Mouse (Mus musculus) ES-E14 (cell line): ENCODE measurements at regions not wholly inside any gene's neighbourhood (a gene's known extent, or its start where the extent isn't known, plus 50 kb on each side); places are given as distances from the start of the nearest gene placed in this dataset.

ENCODE experiments used
- DNase-seq: peaks from one replicate; pipeline ENCODE4 v3.0.0-alpha.2; 2013; ENCODE audit warnings: low read depth, low spot score
- H3K27ac ChIP-seq: 2 replicates; pipeline ENCODE4 v1.5.1; 2012; ENCODE audit warnings: low read depth, mild to moderate bottlenecking, low read length, moderate library complexity, mixed read lengths; ENCODE audit not compliant: poor library complexity, insufficient read depth, severe bottlenecking
- H3K36me3 ChIP-seq: 2 replicates; pipeline ENCODE4 v1.6.1; 2012; ENCODE audit warnings: mild to moderate bottlenecking, low read length, moderate library complexity, mixed read lengths; ENCODE audit not compliant: control insufficient read depth, poor library complexity, insufficient read depth, severe bottlenecking
- H3K4me1 ChIP-seq, 2 experiments: fragments of 150-350 bp in 1 of 2; sonication (generic) in 1 of 2; 2 replicates each; pipeline ENCODE4 v1.6.1; 2012; ENCODE audit warnings: low read length in 2 of 2, mild to moderate bottlenecking in 1 of 2, mixed read lengths in 1 of 2; ENCODE audit not compliant: control insufficient read depth in 2 of 2, insufficient read depth in 2 of 2, poor library complexity in 1 of 2
- H3K4me3 ChIP-seq, 2 experiments: fragments of 150-350 bp in 1 of 2; sonication (generic) in 1 of 2; 2 replicates each; pipeline ENCODE4 v1.5.1; 2012; ENCODE audit warnings: low read length in 2 of 2, low read depth in 1 of 2, mild to moderate bottlenecking in 1 of 2, mixed read lengths in 1 of 2; ENCODE audit not compliant: insufficient read depth in 1 of 2, poor library complexity in 1 of 2, severe bottlenecking in 1 of 2
- H3K9ac ChIP-seq: 2 replicates; pipeline ENCODE4 v1.6.1; 2012; ENCODE audit warnings: low read depth, mild to moderate bottlenecking, low read length, mixed read lengths; ENCODE audit not compliant: poor library complexity, insufficient read depth, severe bottlenecking
- H3K9me3 ChIP-seq: fragments of 150-350 bp; sonication (generic); 2 replicates; pipeline ENCODE4 v1.6.1; 2012; ENCODE audit warnings: low read depth, mild to moderate bottlenecking, low read length; ENCODE audit not compliant: control insufficient read depth, insufficient read depth
- CHD2 ChIP-seq: IDR thresholded peaks from 2 replicates; pipeline ENCODE4 v1.6.1; 2014; ENCODE audit warnings: mild to moderate bottlenecking, low read depth, low read length, inconsistent platforms
- HCFC1 ChIP-seq: IDR thresholded peaks from 2 replicates; pipeline ENCODE4 v1.6.1; 2012; ENCODE audit warnings: low read length, inconsistent platforms, borderline replicate concordance; ENCODE audit not compliant: insufficient read depth
- MAFK ChIP-seq: IDR thresholded peaks from 2 replicates; pipeline ENCODE4 v1.6.1; 2014; ENCODE audit warnings: mild to moderate bottlenecking, low read depth, low read length, inconsistent platforms; ENCODE audit not compliant: insufficient read depth
- ZC3H11A ChIP-seq: IDR thresholded peaks from 2 replicates; pipeline ENCODE4 v1.6.1; 2012; ENCODE audit warnings: low read depth, mild to moderate bottlenecking, inconsistent platforms, low read length, borderline replicate concordance
- ZNF384 ChIP-seq: IDR thresholded peaks from 2 replicates; pipeline ENCODE4 v1.6.1; 2012; ENCODE audit warnings: low read depth, low read length, inconsistent platforms
- in situ Hi-C, 2 experiments: fragments of 600-800 bp; cut with MboI; formaldehyde crosslinking; loops; one replicate each; pipeline ENCODE4 v1.15.1; 2025; ENCODE audit warnings: low sequenced_read_pairs in 2 of 2, inconsistent platforms in 1 of 2; ENCODE audit not compliant: unreplicated experiment in 2 of 2

DNA sequence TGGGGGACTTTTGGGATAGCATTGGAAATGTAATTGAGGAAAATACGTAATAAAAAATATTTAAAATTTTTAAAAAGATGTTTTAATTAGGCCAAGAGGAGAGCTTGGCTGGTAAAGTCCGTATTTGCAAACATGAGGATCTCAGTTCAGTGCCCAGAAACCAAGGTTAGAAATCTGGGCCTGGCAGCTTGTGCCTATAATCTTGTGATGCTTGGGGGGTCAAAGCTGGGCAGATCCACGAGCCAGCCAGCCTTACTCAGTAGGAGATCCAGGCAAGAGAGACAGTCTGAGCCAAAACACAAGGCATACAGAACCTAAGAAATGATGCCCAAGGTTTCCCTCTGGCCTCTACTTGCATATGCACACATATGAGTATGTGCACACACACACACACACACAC, 54.1 kb upstream of the Cxadr start:
- in situ Hi-C loops: no loop called here
- Histone ChIP-seq H3K9ac (no peak overlapping the region), H3K9me3 (no peaks in the 10 kb centered on the region), H3K36me3 (no peaks in the 10 kb centered on the region), H3K4me3 (no peak overlapping the region), H3K27ac (no peak overlapping the region), H3K4me1 (no peaks in the 10 kb centered on the region)
- no peak for DNase-seq
- TF ChIP-seq CHD2 (no peak), ZC3H11A (no peak), HCFC1 (no peak), ZNF384 (no peak), MAFK (no peak)

DNA sequence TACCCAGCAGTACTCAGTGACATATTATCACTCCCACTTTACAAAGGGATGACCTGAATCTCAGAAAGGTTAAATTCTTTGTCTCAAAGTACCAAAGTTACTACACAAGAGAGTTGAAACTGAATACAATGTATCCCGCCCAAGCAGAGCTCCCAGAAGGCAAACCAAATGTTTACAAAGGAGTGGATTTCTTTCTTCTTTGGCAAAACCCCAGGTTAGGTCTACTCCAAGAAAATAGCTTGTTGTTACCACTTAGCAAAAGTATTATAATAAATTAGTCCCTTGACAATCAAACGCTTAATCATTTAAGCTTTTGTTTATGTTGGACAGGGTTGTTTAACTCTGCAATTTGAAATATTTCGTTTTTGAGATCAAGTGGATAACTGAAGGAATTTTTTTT, 58.6 kb upstream of the Cxadr start:
- H3K9me3 ChIP-seq: no peaks in the 10 kb centered on the region
- H3K36me3 ChIP-seq: no peaks in the 10 kb centered on the region
- no peak for DNase-seq
- no peaks in the 10 kb centered on the region for H3K4me1 ChIP-seq
- in situ Hi-C loops: no loop called here
- no peak overlapping the region for H3K4me3 ChIP-seq
- TF ChIP-seq CHD2 (no peak), MAFK (no peak), ZC3H11A (no peak), ZNF384 (no peak), HCFC1 (no peak)
- H3K9ac ChIP-seq: no peak overlapping the region
- H3K27ac ChIP-seq: no peak overlapping the region

DNA sequence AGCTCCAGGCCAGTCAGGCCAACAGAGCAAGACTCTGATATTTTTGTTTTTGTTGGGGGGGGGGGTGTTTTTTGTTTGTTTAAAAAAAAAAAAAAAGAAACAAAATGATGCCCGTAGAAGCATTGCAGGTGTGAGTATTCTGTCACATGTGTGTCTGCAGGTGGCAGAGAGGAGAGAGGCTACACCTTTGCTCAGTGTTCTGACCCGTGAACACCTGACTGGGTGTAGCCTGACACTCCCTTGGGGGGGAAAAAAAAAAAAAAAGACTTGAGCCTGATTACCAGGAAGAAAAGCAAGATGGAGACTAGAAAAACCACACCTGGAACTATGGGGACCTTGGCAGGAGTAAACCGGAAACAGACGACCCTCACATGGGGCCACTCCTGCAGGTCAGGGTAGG, 61.1 kb upstream of the Cxadr start:
- Histone ChIP-seq H3K36me3 (no peaks in the 10 kb centered on the region), H3K9ac (no peak overlapping the region), H3K27ac (no peak overlapping the region), H3K4me1 (peaks cover 0 to 2% of the 10 kb centered on the region in 2 experiments; a peak in 2 of 4 replicates), H3K9me3 (no peaks in the 10 kb centered on the region), H3K4me3 (no peak overlapping the region)
- no peak for TF ChIP-seq ZNF384
- TF ChIP-seq CHD2: no peak
- no peak for TF ChIP-seq ZC3H11A
- TF ChIP-seq HCFC1: no peak
- no peak for TF ChIP-seq MAFK
- in situ Hi-C loops: no loop called here
- DNase-seq: no peak

DNA sequence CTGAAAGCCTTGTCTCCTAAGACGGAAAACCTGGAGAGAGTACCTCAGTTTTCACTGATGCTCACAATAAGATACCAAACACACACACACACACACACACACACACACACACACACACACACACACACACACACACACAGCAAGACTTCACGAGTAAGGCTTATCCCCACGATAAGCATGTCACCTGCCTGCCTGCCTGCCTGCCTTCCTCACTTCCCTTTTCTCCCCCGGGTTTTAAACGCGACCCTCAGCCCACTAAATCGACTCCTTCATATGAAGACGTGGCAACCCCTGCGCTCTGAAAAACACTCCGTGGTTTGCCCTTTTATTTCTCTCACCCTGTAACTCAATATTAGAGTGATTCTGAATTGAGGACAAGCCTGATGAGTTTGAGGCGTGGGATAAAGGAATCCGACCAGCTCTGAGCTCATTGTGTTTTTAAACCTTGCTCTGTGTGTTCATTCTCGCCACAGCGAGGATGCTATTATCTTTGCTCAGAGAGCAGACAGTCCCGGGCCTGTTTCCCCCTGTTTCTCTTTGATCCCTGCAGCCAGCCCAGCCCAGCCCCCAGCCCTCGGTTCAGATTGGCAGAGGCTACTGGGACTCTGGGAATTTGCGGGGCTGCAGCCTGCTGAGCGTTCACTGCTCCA, 63.1 kb upstream of the Cxadr start:
- TF ChIP-seq CHD2 (no peak), MAFK (no peak), HCFC1 (no peak), ZNF384 (no peak; the same call in 1 of the 2 replicates), ZC3H11A (no peak)
- in situ Hi-C loops: no loop called here
- DNase-seq: peak; percentile 67
- H3K4me3 ChIP-seq: no peak overlapping the region; a peak in 1 of 4 replicates
- no peaks in the 10 kb centered on the region for H3K36me3 ChIP-seq
- no peak overlapping the region for H3K9ac ChIP-seq
- peaks cover 0 to 2% of the 10 kb centered on the region in 2 experiments; a peak in 2 of 4 replicates for H3K4me1 ChIP-seq
- no peaks in the 10 kb centered on the region for H3K9me3 ChIP-seq
- H3K27ac ChIP-seq: no peak overlapping the region

DNA sequence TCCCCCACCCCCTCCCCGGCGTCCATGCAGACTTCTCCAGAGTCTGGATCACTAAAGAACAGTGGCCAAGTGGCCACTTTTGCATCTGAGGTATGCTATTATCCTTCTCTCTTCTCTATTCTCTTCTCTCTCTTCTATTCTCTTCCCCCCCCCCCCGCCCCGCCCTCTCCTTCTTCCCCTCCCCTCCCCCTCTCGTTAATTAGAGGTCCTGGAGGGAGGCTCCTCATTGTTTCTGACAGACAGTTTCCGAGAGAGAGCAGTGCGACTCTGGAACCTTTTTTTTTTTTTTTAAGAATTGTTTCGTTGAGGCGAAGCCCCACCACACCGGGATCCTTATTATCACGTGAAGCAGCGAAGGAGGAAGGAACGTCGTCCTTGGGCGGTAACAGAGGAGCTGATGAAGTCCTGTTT, 63.6 kb upstream of the Cxadr start:
- no peak overlapping the region for H3K9ac ChIP-seq
- TF ChIP-seq MAFK (no peak), ZNF384 (peak; percentile 60)
- peaks cover 0 to 2% of the 10 kb centered on the region in 2 experiments; a peak in 2 of 4 replicates for H3K4me1 ChIP-seq
- H3K9me3 ChIP-seq: no peaks in the 10 kb centered on the region
- no peak overlapping the region for H3K27ac ChIP-seq
- in situ Hi-C loops: no loop called here
- H3K36me3 ChIP-seq: no peaks in the 10 kb centered on the region
- H3K4me3 ChIP-seq: no peak overlapping the region
- no peak for DNase-seq
